Mouse (Mus musculus): ENCODE data around the gene Trim2. TPM values are rescaled to one million over a fixed set of nuclear protein-coding genes. Genes with fewer than 3 reads are reported as not detected.
A peak's percentile ranks its signal among the peaks of the same experiment; 100 is the strongest.

Trim2 gene
- polyA plus RNA-seq, 1 experiment from 2014 or later: 136 TPM

DNA sequence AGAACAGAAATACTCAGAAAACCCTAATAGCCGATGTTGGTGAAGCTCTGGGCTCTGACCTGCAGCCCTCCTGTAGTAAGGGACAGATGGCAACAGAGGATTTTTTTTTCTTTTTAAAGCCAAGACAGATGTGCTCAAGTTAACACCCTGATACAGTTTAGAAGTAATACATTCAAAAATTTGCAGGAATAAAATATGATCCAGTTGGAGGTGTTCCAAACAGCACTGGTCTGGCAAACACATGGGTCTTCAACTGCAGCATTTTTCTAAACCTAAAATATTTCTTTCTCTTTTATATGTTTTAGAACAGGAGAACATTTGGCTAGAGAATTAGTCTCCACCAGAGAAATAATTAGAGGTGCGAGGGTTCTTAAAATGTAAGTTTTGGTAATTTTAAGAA, 88.2 kb downstream of the Trim2 start:
- no peaks in the 10 kb centered on the region for H3K9me3 ChIP-seq (ENCODE audit: control insufficient read depth, low read length)
- no peaks in the 10 kb centered on the region for H3K27me3 ChIP-seq (ENCODE audit: control insufficient read depth, insufficient read depth, low read length)
- no peak overlapping the region for H3K27ac ChIP-seq (ENCODE audit: low read depth, low read length)
- no peaks in the 10 kb centered on the region for H3K36me3 ChIP-seq (ENCODE audit: control insufficient read depth, insufficient read depth, low read length)
- peak overlapping the region; percentile 77 for H3K4me2 ChIP-seq (ENCODE audit: low read depth, low read length)
- no peak for ATAC-seq (ENCODE audit: low read depth)
- 0 out of 2 replicates have a peak overlapping the region, but pooled peaks have one; percentile 41 for H3K9ac ChIP-seq (replicated peaks; ENCODE audit: low read depth, low read length)
- H3K4me1 ChIP-seq (ENCODE audit: control insufficient read depth, insufficient read depth, low read length): peaks cover 51% of the 10 kb centered on the region
- WGBS: 59% methylated on average over 2 of the region's 2 CpGs
- H3K4me3 ChIP-seq (ENCODE audit: low read depth, low read length): peak overlapping the region; percentile 57

DNA sequence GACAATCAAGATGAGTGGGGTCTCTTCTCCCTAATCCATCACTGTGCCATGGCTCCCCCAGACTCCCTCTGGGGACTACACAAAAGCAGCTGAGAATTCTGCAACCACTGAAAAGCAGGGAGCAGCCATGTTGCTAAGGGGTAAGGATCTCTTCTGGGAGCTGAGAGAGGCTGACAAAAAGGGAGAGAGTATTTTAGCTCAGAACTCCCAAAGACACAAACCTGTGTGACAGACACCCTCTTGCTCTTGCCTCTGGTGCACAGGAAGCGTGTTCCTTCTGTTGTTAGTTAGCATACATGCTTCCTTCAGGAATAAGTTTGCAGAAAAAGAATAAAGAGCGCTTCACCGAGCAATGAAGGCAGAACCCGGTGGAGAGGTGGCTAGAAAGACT, 88.7 kb downstream of the Trim2 start:
- peak overlapping the region; percentile 41; the same call in 1 of the 2 replicates for H3K9ac ChIP-seq (replicated peaks; ENCODE audit: low read depth, low read length)
- H3K4me1 ChIP-seq (ENCODE audit: control insufficient read depth, insufficient read depth, low read length): peaks cover 55% of the 10 kb centered on the region
- peak overlapping the region; percentile 57 for H3K4me3 ChIP-seq (ENCODE audit: low read depth, low read length)
- H3K4me2 ChIP-seq (ENCODE audit: low read depth, low read length): peak overlapping the region; percentile 77
- no peak for ATAC-seq (ENCODE audit: low read depth)
- H3K27ac ChIP-seq (ENCODE audit: low read depth, low read length): peak overlapping the region; percentile 13
- no peaks in the 10 kb centered on the region for H3K9me3 ChIP-seq (ENCODE audit: control insufficient read depth, low read length)
- no peaks in the 10 kb centered on the region for H3K27me3 ChIP-seq (ENCODE audit: control insufficient read depth, insufficient read depth, low read length)
- H3K36me3 ChIP-seq (ENCODE audit: control insufficient read depth, insufficient read depth, low read length): no peaks in the 10 kb centered on the region
- 28% methylated on average over 4 of the region's 4 CpGs for WGBS

DNA sequence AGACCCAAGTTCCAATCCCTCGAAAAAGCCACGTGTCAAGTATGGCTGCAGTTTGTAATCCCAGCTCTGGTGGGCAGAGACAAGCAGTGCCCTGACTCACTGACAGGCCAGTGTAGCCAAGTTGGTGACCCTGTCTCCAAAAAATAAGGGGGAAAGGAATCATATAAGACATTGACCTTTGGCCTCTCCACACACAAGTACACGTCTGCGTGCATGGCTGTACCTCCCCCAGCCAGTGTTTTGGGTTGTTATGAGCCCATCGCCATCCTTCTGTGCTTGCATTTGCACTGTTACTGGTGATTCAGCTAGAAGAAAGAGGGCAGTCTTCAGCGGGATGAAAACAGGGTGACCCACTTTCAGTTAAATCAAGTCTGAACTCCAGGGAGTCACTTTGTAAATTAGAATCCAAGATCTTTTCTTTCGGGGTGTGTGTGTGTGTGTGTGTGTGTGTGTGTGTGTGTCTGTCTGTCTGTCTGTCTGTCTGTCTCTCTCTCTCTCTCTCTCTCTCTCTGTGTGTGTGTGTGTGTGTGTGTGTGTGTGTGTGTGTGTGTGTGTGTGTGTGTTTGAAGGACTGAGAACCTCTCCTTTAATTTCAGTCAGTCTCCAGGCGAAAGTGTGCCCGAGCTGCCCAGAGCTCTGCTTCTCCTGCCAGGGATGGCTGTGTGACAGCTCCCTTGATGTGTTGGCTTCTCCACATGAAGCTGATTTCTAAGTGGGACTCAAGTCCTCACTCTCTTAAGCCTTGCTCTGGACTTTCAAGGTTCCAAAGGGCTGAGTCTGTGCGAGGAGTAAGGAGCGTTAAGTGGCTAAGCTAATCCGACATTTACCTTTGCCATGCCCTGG, 89.3 kb downstream of the Trim2 start:
- WGBS: 37% methylated on average over 12 of the region's 12 CpGs
- no peak for ATAC-seq (ENCODE audit: low read depth)
- no peaks in the 10 kb centered on the region for H3K27me3 ChIP-seq (ENCODE audit: control insufficient read depth, insufficient read depth, low read length)
- peak overlapping the region; percentile 41; the same call in 1 of the 2 replicates for H3K9ac ChIP-seq (replicated peaks; ENCODE audit: low read depth, low read length)
- H3K36me3 ChIP-seq (ENCODE audit: control insufficient read depth, insufficient read depth, low read length): no peaks in the 10 kb centered on the region
- peaks cover 58% of the 10 kb centered on the region for H3K4me1 ChIP-seq (ENCODE audit: control insufficient read depth, insufficient read depth, low read length)
- H3K9me3 ChIP-seq (ENCODE audit: control insufficient read depth, low read length): no peaks in the 10 kb centered on the region
- peak overlapping the region; percentile 13 for H3K27ac ChIP-seq (ENCODE audit: low read depth, low read length)
- H3K4me3 ChIP-seq (ENCODE audit: low read depth, low read length): peak overlapping the region; percentile 57
- H3K4me2 ChIP-seq (ENCODE audit: low read depth, low read length): peak overlapping the region; percentile 77

DNA sequence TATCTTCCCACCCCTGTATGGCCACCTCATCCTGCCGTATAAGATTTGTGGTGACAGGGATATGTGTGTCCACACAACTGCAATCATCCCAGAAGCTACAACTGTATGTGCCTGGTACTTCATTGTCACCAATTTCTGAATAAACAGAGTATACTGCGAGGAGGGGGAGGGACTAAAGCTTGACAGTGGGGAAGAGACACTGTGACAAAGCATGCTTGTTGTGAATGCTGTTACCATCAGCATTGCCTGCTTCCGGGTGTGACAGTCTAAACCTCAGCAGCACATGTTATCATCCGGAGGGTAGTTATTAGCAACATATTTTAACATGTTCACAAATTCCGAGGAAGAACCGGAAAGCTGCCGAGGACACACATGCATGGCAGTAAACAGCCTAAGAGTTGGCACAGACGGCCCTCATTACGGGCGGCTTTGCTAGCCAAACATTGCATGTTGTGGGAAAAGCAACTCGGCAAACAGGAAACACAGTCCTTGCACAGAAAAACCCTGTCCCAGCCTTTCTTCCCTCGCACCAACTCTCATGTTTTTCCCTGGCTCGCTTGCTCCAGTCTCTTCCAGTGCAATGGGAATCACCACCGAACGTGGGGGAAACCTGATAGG, 90.8 kb downstream of the Trim2 start:
- peak overlapping the region; percentile 58; the same call in 1 of the 2 replicates for H3K27ac ChIP-seq (ENCODE audit: low read depth, low read length)
- no peaks in the 10 kb centered on the region for H3K27me3 ChIP-seq (ENCODE audit: control insufficient read depth, insufficient read depth, low read length)
- H3K4me1 ChIP-seq (ENCODE audit: control insufficient read depth, insufficient read depth, low read length): peaks cover 65% of the 10 kb centered on the region
- H3K36me3 ChIP-seq (ENCODE audit: control insufficient read depth, insufficient read depth, low read length): no peaks in the 10 kb centered on the region
- ATAC-seq (ENCODE audit: low read depth): peak; percentile 22; the same call in 1 of the 2 replicates
- 52% methylated on average over 15 of the region's 15 CpGs for WGBS
- peak overlapping the region; percentile 11; the same call in 1 of the 2 replicates for H3K4me3 ChIP-seq (ENCODE audit: low read depth, low read length)
- H3K9me3 ChIP-seq (ENCODE audit: control insufficient read depth, low read length): no peaks in the 10 kb centered on the region
- peak overlapping the region; percentile 12; the same call in 1 of the 2 replicates for H3K9ac ChIP-seq (replicated peaks; ENCODE audit: low read depth, low read length)
- H3K4me2 ChIP-seq (ENCODE audit: low read depth, low read length): peak overlapping the region; percentile 77

DNA sequence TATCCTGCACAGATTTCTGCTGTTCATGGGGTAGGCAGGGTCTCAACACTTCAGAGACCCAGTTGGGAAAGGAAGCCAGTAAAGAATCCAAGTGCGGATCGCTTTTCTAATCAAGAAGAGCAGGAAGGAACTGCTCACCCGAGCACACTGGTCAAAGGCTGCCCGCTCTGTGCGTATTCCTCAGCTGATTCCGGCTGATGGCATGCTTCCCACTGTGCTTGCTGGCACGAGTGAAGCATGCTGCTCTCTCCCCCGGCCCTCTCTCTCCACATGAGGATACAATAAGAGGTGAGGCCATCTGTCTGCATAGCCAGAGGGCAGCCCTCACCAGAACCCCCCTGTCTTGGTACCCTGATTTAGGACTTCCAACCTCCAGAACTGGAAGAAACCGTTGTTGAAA, 91.4 kb downstream of the Trim2 start:
- ATAC-seq (ENCODE audit: low read depth): peak; percentile 55; the same call in 1 of the 2 replicates
- H3K36me3 ChIP-seq (ENCODE audit: control insufficient read depth, insufficient read depth, low read length): no peaks in the 10 kb centered on the region
- H3K4me3 ChIP-seq (ENCODE audit: low read depth, low read length): peak overlapping the region; percentile 11
- no peak overlapping the region; the same call in 1 of the 2 replicates for H3K9ac ChIP-seq (replicated peaks; ENCODE audit: low read depth, low read length)
- 27% methylated on average over 9 of the region's 9 CpGs for whole genome bisulfite sequencing
- no peaks in the 10 kb centered on the region for H3K27me3 ChIP-seq (ENCODE audit: control insufficient read depth, insufficient read depth, low read length)
- H3K9me3 ChIP-seq (ENCODE audit: control insufficient read depth, low read length): no peaks in the 10 kb centered on the region
- peaks cover 70% of the 10 kb centered on the region for H3K4me1 ChIP-seq (ENCODE audit: control insufficient read depth, insufficient read depth, low read length)
- peak overlapping the region; percentile 58 for H3K27ac ChIP-seq (ENCODE audit: low read depth, low read length)
- H3K4me2 ChIP-seq (ENCODE audit: low read depth, low read length): peak overlapping the region; percentile 77

DNA sequence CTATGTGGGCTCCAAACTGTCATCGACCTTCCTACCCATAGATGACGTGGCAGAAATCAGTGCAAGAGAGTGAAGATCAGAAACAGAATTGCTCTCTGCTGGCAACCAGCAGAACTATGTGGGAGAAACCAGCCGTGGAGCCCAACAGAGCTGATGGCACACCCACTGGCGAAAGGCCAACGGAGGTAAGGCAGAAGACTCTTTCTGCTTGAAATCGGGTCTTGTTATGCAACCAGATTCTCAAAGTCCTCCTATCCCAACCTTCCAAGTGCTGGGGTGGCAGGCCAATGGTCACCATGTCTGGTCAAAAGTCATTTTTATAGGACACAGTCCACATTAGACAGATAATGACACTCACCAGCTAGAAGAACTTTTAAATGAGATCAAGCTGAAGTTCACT, 92.2 kb downstream of the Trim2 start:
- Histone ChIP-seq H3K9ac (replicated peaks; ENCODE audit: low read depth, low read length) (no peak overlapping the region), H3K4me3 (ENCODE audit: low read depth, low read length) (no peak overlapping the region), H3K4me1 (ENCODE audit: control insufficient read depth, insufficient read depth, low read length) (peaks cover 72% of the 10 kb centered on the region), H3K4me2 (ENCODE audit: low read depth, low read length) (no peak overlapping the region), H3K27me3 (ENCODE audit: control insufficient read depth, insufficient read depth, low read length) (no peaks in the 10 kb centered on the region), H3K9me3 (ENCODE audit: control insufficient read depth, low read length) (no peaks in the 10 kb centered on the region), H3K27ac (ENCODE audit: low read depth, low read length) (no peak overlapping the region; the same call in 1 of the 2 replicates), H3K36me3 (ENCODE audit: control insufficient read depth, insufficient read depth, low read length) (peaks cover 2% of the 10 kb centered on the region; the same call in 1 of the 2 replicates)
- 71% methylated on average over 6 of the region's 6 CpGs for WGBS
- ATAC-seq (ENCODE audit: low read depth): no peak

DNA sequence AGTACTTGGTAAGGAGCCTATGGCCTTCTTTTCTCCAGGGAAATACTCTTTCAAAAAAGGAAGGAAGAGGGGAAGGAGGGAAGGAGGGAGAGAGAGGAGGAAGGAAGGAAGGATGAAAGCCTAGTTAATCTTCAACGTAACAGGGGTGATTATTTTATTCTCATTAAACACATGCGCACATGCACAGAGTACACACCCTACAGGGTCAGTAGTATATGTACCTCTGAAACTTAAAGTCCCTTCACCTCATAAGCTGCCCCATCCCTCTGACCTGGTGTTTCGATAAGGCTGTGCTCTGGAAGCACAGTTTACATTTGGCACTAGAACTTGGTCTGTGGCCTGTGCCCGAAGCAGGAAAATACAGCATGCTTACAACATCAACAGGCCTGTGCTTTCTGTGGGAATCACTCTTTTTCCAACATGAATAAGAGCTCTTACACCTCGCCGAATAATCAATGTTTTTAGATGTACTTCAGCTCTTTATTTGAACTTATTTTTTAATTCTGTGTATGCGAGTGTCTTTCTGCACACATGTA, 95.3 kb downstream of the Trim2 start:
- H3K4me1 ChIP-seq (ENCODE audit: control insufficient read depth, insufficient read depth, low read length): peaks cover 44% of the 10 kb centered on the region

DNA sequence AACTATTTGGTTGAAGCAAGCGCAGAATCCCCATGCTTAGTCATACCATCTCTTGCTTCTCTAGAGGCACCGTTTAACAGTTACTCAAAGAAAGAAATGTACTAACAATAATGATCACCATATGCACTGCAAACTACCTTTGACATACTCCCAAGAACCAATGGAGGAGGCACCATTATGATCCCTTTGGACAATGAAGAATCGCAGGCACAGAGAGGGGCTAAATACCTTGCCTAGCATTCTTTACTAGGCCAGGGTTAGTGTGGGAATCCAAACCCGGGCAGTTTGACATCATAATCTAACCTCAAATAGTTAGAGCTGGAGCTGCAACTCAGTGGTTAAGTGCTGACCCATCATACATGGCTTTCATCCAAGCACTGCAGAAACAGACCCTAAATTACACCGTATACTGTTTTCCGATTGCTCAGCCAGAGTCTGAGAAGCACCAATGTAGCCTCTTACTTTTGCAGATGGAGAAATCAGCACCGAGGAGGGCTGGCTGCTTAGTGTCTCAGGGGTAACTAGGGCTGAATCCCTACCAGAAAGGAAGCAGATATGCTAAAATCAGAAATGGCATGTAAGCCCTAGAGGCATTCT, 97.7 kb downstream of the Trim2 start:
- Histone ChIP-seq H3K9ac (replicated peaks; ENCODE audit: low read depth, low read length) (no peak overlapping the region), H3K27ac (ENCODE audit: low read depth, low read length) (no peak overlapping the region), H3K4me2 (ENCODE audit: low read depth, low read length) (no peak overlapping the region), H3K4me3 (ENCODE audit: low read depth, low read length) (no peak overlapping the region), H3K36me3 (ENCODE audit: control insufficient read depth, insufficient read depth, low read length) (peaks cover 38% of the 10 kb centered on the region), H3K27me3 (ENCODE audit: control insufficient read depth, insufficient read depth, low read length) (no peaks in the 10 kb centered on the region), H3K4me1 (ENCODE audit: control insufficient read depth, insufficient read depth, low read length) (peaks cover 28% of the 10 kb centered on the region), H3K9me3 (ENCODE audit: control insufficient read depth, low read length) (no peaks in the 10 kb centered on the region)
- WGBS: 82% methylated on average over 7 of the region's 7 CpGs
- no peak for ATAC-seq (ENCODE audit: low read depth)

More for the DNA sequence above, 95.3 kb downstream of the Trim2 start:
- H3K9me3 ChIP-seq (ENCODE audit: control insufficient read depth, low read length): no peaks in the 10 kb centered on the region
- no peak overlapping the region; the same call in 1 of the 2 replicates for H3K27ac ChIP-seq (ENCODE audit: low read depth, low read length)
- 0 out of 2 replicates have a peak overlapping the region, but pooled peaks have one; percentile 12 for H3K4me2 ChIP-seq (ENCODE audit: low read depth, low read length)
- H3K9ac ChIP-seq (replicated peaks; ENCODE audit: low read depth, low read length): no peak overlapping the region
- 67% methylated on average over 7 of the region's 7 CpGs for WGBS
- peaks cover 19% of the 10 kb centered on the region for H3K36me3 ChIP-seq (ENCODE audit: control insufficient read depth, insufficient read depth, low read length)
- no peak for ATAC-seq (ENCODE audit: low read depth)
- no peaks in the 10 kb centered on the region for H3K27me3 ChIP-seq (ENCODE audit: control insufficient read depth, insufficient read depth, low read length)
- H3K4me3 ChIP-seq (ENCODE audit: low read depth, low read length): no peak overlapping the region
